Mouse (Mus musculus): Measurements from ENCODE around the gene Ubr4. TPM values are rescaled to one million over a fixed set of nuclear protein-coding genes. Genes with fewer than 3 reads are reported as not detected.

Ubr4 gene
- polyA plus RNA-seq, 1 experiment from 2014 or later = 75.4 TPM

DNA sequence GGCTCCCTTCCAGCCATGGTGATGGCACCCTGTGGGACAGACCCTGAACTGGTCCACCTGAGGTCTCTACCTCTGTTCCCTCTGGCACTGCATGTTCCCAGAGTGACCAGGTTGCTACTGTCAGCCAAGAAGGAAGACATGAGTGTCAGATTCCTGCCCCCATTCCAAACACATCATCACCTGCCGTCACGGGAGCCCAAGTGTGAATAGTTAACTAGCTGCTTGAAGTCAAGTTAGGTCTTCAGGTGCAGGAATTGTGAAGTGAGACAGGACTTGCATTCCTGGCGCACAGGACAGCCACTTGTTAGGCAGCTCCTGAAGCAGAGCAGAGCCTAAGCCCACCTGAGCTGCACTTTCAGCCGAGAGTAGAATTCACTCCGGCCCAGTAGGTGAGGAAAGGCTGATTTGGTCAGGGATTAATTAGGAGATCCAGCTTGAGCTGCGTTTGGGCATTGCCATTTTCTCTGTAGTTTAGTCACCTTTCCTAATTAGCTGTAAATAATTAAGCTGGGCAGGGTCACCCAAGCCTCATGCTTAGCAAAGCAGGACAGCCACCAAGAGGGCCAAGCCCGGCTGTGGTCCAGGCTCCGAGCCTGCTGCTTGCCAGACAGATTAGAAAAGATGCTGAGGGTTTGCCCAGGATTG is 131.2 kb downstream of the Ubr4 start:
- H3K36me3 ChIP-seq = peaks cover 98% of the 10 kb centered on the region
- no peak for DNase-seq (ENCODE audit: low spot score)
- no peak overlapping the region for H3K4me3 ChIP-seq
- peaks cover 13% of the 10 kb centered on the region; the same call in 1 of the 2 replicates for H3K4me1 ChIP-seq
- H3K9me3 ChIP-seq = no peaks in the 10 kb centered on the region
- H3K27ac ChIP-seq = no peak overlapping the region
- WGBS = 86% methylated on average over 8 of the region's 8 CpGs
- no peaks in the 10 kb centered on the region for H3K27me3 ChIP-seq (ENCODE audit: insufficient read depth, poor library complexity, severe bottlenecking)

DNA sequence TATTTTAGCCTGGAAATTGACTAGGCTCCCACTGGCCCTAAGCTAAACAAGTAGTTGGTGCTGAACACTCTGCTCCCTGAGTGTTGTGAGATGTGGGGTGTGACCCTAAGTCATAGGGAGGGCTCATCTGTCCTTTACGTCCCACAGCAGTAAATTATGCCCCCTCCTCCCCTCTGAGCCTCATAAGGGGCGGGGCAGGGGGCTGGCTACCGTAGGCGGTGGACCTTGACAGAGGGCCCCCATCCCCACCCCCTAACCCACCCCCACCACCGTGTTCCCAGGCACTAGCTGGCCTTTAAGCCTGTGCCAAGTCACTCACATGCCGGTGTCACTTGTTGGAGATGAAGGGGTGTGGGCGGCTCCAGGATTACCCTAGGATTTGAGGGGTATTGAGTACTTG is 132.1 kb downstream of the Ubr4 start:
- Histone ChIP-seq H3K27ac (no peak overlapping the region), H3K9me3 (no peaks in the 10 kb centered on the region), H3K27me3 (ENCODE audit: insufficient read depth, poor library complexity, severe bottlenecking) (no peaks in the 10 kb centered on the region), H3K4me3 (no peak overlapping the region), H3K4me1 (peaks cover 13% of the 10 kb centered on the region; the same call in 1 of the 2 replicates), H3K36me3 (peaks cover 98% of the 10 kb centered on the region)
- DNase-seq (ENCODE audit: low spot score) = no peak
- 85% methylated on average over 7 of the region's 7 CpGs for WGBS

DNA sequence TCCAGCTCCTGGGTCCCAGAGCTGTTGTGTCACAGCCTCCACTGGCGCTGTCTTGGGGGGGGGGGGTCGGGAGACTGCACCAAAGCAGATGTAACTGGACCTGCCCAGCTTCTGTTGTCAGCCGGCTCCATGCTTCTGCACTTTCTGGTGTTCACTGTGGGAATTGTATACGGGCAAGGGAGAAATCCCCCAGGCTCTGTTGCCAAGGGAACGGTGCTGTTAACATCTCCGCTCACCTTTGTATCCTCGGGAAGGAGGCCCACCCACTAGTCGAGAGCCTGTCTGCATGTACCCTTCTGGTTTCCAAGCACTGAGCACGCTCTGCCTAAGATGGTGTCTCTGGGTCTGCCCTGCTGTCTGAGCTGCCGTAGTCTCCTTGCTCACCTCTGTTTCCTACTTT is 134.7 kb downstream of the Ubr4 start:
- 83% methylated on average over 10 of the region's 10 CpGs for WGBS
- DNase-seq (ENCODE audit: low spot score) = no peak
- Histone ChIP-seq H3K9me3 (no peaks in the 10 kb centered on the region), H3K4me3 (no peak overlapping the region), H3K4me1 (peaks cover 17% of the 10 kb centered on the region), H3K27me3 (ENCODE audit: insufficient read depth, poor library complexity, severe bottlenecking) (no peaks in the 10 kb centered on the region), H3K27ac (no peak overlapping the region), H3K36me3 (peaks cover 97% of the 10 kb centered on the region)

DNA sequence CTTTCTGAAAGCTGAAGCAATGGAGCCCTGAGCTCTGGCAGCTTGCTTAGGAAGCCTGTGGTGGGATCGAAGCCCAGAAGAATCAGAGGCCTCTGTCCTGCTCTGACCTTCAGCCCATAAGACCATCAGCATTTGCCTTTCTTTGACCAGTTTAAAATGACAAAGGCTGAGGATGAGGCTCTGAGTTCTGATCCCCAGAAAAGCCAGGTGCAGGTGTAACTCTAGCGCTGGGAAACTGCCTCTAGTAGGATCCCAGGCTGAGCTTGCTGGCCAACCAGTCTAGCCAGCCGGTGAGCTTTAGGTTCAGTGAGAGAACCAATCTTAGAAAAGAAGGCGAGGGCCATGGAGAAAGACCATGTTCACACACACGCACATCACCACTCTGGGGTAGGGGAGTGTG is 135.9 kb downstream of the Ubr4 start:
- H3K27me3 ChIP-seq (ENCODE audit: insufficient read depth, poor library complexity, severe bottlenecking) = no peaks in the 10 kb centered on the region
- H3K4me3 ChIP-seq = no peak overlapping the region
- H3K36me3 ChIP-seq = peaks cover 84% of the 10 kb centered on the region
- H3K9me3 ChIP-seq = no peaks in the 10 kb centered on the region
- no peak overlapping the region for H3K27ac ChIP-seq
- H3K4me1 ChIP-seq = peaks cover 29% of the 10 kb centered on the region
- WGBS = 90% methylated on average over 5 of the region's 5 CpGs
- no peak for DNase-seq (ENCODE audit: low spot score)

DNA sequence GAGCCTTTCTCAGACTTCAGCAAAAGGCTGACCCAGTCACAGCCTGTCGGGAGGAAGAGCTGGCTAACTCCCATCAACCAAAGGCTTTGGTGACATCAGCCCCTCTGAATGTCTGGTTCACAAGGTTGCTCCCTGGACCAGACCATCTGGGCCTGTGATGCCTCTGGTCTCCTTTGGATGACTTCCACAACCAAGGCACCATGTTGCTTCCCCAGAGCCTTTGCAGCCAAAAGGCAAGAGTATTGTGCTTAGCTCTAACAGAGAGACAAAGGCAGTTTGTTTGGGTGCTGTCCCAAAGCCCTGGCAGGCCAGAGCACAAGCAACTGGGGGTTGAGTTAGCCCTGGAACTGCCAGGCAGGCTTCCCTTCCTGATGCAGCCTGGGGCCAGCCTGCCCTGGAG is 137.5 kb downstream of the Ubr4 start:
- no peak for DNase-seq (ENCODE audit: low spot score)
- H3K36me3 ChIP-seq = peaks cover 68% of the 10 kb centered on the region
- no peak overlapping the region for H3K27ac ChIP-seq
- H3K9me3 ChIP-seq = no peaks in the 10 kb centered on the region
- no peak overlapping the region for H3K4me3 ChIP-seq
- H3K4me1 ChIP-seq = peaks cover 39% of the 10 kb centered on the region
- H3K27me3 ChIP-seq (ENCODE audit: insufficient read depth, poor library complexity, severe bottlenecking) = no peaks in the 10 kb centered on the region
- WGBS = 82% methylated on average over 1 of the region's 1 CpGs

DNA sequence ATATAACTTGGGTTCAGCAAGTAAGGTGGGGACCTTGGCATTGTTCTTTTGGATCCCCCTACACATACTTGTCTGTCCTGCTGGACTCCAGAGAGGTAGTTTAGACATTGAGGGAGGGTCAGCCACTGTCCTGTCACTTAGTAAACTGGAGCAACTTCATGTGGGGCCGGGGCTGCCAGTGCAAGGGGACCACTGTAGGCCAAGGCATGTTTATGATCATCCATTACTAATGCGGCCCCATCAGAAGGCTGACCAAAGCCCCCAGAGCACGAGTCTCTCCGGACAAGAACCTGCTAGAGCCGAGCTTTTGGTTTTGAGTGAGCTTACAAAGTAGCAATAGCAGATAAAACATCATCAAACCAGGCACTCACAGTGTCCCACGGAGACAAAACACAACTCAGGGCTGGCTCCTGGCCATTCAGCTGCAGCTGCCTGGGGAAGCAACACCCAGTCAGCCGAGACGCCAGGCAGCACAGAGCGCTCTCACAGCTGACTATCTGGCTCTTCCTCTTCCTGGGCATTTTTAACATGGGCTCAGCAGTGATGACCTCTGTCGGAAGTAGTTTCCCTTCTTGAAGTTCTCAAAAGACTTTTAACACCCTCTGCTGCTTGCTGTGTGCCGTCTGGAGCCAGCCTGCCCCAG is 138.1 kb downstream of the Ubr4 start:
- no peak overlapping the region for H3K4me3 ChIP-seq
- peaks cover 62% of the 10 kb centered on the region for H3K36me3 ChIP-seq
- 74% methylated on average over 11 of the region's 11 CpGs for WGBS
- peaks cover 39% of the 10 kb centered on the region for H3K4me1 ChIP-seq
- H3K9me3 ChIP-seq = no peaks in the 10 kb centered on the region
- no peak overlapping the region for H3K27ac ChIP-seq
- no peaks in the 10 kb centered on the region for H3K27me3 ChIP-seq (ENCODE audit: insufficient read depth, poor library complexity, severe bottlenecking)
- no peak for DNase-seq (ENCODE audit: low spot score)

DNA sequence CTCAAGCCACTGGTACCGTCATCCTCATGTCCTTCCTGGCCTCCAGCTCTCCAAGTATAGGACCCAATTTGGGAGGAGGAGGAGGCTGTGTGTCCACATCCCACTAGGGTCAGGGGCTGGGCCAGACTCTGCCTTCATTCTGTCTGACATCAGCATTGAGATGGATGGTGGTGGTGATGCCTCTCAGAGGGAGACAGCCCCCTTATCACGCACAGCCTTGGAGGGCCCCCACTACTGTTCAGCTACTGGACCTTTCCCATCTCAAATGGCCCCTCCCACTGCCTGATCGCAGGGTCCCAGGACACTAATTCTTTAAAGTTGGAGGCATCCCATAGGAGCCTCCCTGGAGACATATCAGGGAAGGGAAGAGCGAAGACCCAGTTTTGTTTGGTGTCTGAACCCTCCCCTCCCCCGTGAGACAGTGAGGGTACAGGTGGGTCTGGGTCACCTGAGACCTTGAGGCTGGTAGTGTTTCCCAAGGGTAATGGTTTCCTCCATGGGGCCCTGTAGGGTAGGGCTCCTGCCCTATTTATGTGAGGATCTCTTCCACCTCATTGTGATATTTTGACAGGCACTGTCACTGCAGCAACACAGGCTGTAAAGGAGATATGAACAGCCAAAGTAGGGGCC is 139.2 kb downstream of the Ubr4 start:
- DNase-seq (ENCODE audit: low spot score) = no peak
- H3K36me3 ChIP-seq = peaks cover 53% of the 10 kb centered on the region
- 90% methylated on average over 5 of the region's 5 CpGs for WGBS
- H3K4me3 ChIP-seq = no peak overlapping the region
- peaks cover 41% of the 10 kb centered on the region for H3K4me1 ChIP-seq
- no peaks in the 10 kb centered on the region for H3K9me3 ChIP-seq
- no peak overlapping the region for H3K27ac ChIP-seq
- no peaks in the 10 kb centered on the region for H3K27me3 ChIP-seq (ENCODE audit: insufficient read depth, poor library complexity, severe bottlenecking)

DNA sequence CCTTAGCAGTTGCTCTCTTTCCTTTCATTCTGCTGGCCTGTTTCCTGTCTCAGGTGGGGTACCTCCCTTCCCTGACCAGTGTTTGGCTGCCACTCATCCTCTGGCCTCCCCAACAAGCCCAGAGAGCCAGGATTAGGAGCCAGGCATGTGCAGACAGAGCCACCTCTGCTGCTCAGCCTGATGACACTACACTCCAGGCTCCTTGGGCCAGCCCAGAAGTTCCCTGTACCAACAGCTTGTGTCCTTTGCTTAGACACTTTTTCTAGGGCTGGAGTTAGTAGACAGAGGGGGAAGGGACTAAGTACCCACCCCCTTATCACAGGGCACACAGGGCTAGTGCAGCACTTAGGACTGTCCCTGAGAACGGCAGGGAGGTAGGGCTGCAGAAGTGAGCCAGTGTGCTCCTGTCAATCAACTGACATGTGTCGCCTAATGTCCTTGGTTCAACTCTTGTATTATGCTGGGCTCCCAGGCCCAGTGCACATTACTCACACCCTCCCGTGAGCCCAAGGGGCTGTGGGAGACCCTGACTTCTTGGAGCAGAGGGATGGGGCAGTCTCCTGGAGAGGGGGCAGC is 139.9 kb downstream of the Ubr4 start:
- 36% methylated on average over 3 of the region's 3 CpGs for WGBS
- Histone ChIP-seq H3K4me1 (peaks cover 43% of the 10 kb centered on the region), H3K27ac (0 out of 2 replicates have a peak overlapping the region, but pooled peaks have one; percentile 8), H3K9me3 (no peaks in the 10 kb centered on the region), H3K27me3 (ENCODE audit: insufficient read depth, poor library complexity, severe bottlenecking) (no peaks in the 10 kb centered on the region), H3K36me3 (peaks cover 46% of the 10 kb centered on the region), H3K4me3 (no peak overlapping the region)
- DNase-seq (ENCODE audit: low spot score) = no peak

DNA sequence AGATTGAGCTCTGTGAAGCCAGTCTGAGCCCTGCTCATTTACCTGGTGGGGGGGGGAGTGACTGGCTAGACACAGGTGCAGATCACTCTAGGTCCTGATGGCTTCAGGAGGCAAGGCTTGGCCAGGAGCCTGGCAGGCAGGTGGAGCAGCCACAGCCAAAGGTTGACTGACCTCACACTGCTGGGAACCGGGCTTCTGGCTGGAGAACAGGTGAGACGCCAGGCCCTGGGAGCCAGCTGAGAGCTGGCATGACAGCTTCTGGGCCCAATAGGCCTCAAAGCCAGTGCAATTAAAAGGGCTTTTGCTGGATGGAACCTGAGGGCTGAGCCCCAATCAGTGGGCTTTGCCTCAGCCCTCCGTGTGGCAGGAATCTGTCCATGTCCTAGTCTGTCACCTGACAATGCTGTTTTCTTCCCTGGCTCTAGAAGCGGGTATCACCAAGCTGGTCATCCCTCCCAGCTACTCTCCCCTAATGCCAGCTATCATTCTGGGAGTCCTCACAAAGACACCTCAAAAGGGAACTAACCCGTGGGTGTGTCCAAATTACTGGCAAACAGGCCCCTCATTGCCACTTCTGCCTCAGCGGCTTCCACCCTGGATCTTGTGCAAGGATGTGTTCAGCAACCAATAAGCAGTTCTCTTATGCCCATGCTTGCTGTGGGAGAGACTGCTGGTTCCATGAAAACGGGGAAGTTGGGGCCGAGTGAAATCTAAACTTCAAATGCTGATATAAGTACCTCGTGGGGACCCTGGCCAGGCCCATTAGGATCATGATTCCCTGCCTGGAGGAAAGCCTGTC is 141.0 kb downstream of the Ubr4 start:
- Histone ChIP-seq H3K9me3 (no peaks in the 10 kb centered on the region), H3K27ac (peak overlapping the region; percentile 39; the same call in 1 of the 2 replicates), H3K4me1 (peaks cover 43% of the 10 kb centered on the region), H3K4me3 (no peak overlapping the region), H3K36me3 (peaks cover 35% of the 10 kb centered on the region), H3K27me3 (ENCODE audit: insufficient read depth, poor library complexity, severe bottlenecking) (no peaks in the 10 kb centered on the region; the same call in 1 of the 2 replicates)
- WGBS = 73% methylated on average over 9 of the region's 9 CpGs
- DNase-seq (ENCODE audit: low spot score) = no peak

DNA sequence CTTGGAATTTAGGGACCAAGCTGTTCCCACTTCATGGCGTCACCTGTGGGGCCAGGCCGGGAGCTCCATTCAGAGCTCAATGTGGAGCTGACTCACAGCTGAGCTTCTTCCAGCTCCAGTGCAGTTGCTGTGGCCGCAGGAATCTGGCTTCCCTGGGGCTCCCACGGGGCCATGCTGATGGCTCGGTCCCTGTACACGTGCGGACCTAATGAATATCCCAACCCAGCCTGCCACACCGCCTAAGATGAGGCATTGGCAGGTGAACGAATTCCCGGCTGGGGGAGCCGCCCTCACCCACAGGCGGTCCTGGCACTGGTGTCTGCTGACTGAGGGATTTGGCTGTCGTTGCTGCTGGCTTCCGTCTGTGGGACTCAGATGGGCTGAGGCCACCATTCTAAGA is 148.4 kb downstream of the Ubr4 start:
- 65% methylated on average over 14 of the region's 14 CpGs for WGBS
- no peaks in the 10 kb centered on the region for H3K9me3 ChIP-seq

DNA sequence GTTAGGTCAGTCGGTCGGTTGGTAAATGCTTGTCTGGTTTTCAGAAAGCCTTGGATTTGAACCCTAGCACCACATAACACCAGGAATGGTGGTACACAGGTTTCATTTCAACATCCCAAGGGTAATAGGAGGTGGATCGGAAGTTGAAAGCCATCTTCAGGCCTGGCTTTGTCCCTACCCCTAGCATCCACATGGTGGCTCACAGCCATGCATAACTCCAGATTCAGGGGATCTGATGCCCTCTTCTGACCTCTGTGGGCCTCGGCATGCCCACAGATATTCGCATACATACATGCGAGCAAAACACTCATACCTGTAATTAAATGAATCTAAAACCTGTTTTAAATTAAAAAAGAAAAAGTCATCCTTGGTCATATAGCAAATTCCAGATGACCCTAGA is 149.3 kb downstream of the Ubr4 start:
- Histone ChIP-seq H3K36me3 (no peaks in the 10 kb centered on the region), H3K4me3 (no peak overlapping the region), H3K27ac (no peak overlapping the region), H3K27me3 (ENCODE audit: insufficient read depth, poor library complexity, severe bottlenecking) (peaks cover 16% of the 10 kb centered on the region; the same call in 1 of the 2 replicates), H3K9me3 (no peaks in the 10 kb centered on the region), H3K4me1 (peaks cover 10% of the 10 kb centered on the region)
- DNase-seq (ENCODE audit: low spot score) = no peak
- WGBS = 74% methylated on average over 6 of the region's 6 CpGs

More for the DNA sequence above, 148.4 kb downstream of the Ubr4 start:
- H3K27ac ChIP-seq = no peak overlapping the region
- no peak overlapping the region for H3K4me3 ChIP-seq
- no peak for DNase-seq (ENCODE audit: low spot score)
- H3K27me3 ChIP-seq (ENCODE audit: insufficient read depth, poor library complexity, severe bottlenecking) = peaks cover 16% of the 10 kb centered on the region; the same call in 1 of the 2 replicates
- H3K4me1 ChIP-seq = peaks cover 12% of the 10 kb centered on the region
- H3K36me3 ChIP-seq = no peaks in the 10 kb centered on the region

DNA sequence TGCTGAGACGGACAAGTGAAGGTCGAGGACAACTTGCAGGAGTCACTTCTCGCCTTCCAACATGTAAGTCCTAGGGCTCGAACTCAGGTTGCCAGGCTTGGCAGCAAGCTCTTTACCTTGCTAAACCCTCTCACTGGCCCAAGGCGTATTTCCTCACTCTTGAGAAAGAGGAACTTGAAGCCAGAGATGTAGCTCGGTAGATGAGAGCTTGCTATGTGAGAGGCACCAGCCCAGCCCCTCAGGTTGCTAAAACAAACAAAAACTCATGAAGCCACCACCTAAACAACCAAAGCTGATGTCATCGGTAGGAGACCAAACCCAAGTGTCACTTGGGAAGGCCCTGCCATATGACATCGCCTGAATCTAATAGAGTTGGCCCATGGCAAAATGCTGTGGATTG is 151.5 kb downstream of the Ubr4 start:
- H3K4me1 ChIP-seq = peaks cover 8% of the 10 kb centered on the region
- 78% methylated on average over 8 of the region's 8 CpGs for WGBS
- no peak overlapping the region for H3K4me3 ChIP-seq
- no peak overlapping the region for H3K27ac ChIP-seq
- H3K36me3 ChIP-seq = no peaks in the 10 kb centered on the region
- H3K9me3 ChIP-seq = no peaks in the 10 kb centered on the region
- 0 out of 2 replicates have a peak, but pooled peaks cover 16% of the 10 kb centered on the region for H3K27me3 ChIP-seq (ENCODE audit: insufficient read depth, poor library complexity, severe bottlenecking)
- DNase-seq (ENCODE audit: low spot score) = no peak

Measured in heart, embryonic 10.5 days (tissue).